Mouse (Mus musculus) cerebellum, adult 11 months (tissue): Measurements from ENCODE around the gene Tecpr1.

Source experiments
- DNase-seq: peaks from one replicate; pipeline ENCODE4 v3.0.0; 2022

The Tecpr1 gene

DNA sequence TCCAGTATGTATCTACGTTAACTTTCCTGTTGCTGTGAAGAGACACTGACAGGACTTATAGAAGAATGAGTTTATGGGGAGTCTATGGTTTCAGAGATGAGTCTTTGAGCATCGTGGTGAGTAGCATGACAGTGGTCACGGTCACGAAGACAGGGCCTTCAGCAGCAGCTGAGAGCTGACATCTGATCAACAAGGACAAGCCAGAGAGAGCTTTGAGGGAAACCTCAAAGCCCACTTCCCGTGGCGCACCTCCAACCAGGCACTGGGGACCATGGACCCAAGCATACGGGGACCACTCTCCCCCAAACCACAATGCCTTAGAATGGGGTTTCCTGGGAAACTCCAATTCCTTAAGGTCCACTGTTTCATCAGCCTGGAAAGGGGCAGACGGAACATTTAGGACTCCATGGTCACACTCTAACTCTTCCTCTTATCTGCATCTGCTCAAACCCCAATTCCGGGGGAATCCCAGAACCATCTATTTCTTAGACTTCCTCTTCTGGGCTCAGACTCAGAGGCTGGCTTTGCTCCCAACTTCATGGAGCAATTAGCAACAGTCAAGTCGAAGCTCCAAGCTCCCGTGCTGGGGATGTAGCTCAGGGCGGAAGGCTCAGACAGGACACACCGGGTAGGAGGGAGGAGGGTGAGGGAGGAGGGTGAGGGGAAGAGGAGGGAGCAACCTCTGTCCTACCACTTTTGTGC is 28.6 kb upstream of the Tecpr1 start:
- DNase-seq, result no peak

DNA sequence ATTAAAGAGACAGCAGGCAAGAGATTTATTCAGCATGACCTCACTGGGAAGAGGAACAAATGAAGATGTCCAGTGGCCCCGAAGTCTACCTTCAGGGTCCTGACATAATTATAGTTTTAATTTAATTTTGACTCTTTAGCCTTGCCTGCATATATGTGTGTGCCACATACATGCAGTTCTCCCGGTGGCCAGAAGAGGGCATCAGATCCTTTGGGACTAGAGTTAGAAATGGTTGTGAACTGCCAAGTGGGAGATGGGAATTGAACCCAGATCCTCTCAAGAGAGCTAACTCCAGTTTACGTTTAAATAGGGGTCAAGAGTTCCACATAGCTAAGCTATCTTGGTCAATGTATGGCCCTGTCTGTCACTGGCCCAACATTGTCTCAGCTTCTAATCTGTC is 26.5 kb upstream of the Tecpr1 start:
- no peak for DNase-seq

GRCm38 (mm10) chr5:144247906-144248585 is 24.6 kb upstream of the Tecpr1 start:
- DNase-seq, result no peak

DNA sequence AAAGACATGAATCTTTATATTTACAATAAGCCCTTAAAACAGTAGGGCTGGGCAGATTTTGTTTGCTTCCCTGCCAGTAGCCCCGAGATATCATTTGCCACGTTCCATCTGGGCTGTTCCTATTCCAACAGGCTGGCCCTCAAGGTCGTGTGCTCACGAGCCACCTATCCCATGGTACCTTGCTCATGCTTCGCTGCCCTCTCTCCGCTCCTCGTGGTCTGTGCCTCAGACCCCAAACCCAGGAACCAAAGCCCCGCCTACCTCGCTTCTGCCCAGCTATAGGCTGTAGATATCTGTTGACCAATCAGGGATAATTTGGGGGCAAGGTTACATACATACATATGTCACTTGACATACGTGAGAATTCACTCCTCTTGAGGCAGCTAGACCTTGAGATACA is 23.9 kb upstream of the Tecpr1 start:
- no peak for DNase-seq

DNA sequence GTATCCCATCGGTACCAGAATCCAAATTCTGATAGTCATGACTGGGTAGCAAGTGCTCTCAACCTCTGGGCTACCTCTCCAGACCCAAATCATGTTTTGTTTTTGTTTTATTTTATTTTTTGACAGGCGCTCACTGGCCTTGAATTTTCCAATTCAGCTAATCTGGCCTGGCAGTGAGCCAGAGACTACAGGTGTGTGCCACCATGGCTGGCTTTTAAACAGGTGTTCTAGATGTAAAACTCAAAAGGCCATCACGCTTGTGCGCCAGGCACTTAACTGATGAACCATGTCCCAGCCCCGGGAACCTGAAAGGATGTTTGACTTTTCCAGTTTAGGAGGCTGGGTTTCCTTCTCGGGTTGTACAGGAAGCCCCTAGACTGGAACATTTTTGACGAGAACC is 23.3 kb upstream of the Tecpr1 start:
- no peak for DNase-seq

DNA sequence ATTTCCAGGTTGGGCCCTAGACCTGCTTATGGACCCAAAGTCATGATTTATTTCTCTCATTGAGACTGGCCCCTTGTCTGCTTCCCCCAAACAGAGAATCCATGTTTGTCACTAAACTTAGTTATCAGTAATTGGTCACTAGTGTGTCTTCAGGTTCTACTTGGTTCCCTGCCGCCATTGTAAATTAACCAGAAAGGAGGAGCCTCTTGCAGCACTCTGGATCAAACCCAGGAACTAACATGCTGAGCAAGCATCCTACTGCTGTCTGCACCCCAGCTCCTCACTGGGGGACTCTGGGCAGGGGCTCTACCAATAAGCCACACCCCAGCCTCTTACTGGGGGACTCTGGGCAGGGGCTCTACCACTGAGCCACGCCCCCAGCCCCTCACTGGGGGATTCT is 22.2 kb upstream of the Tecpr1 start:
- no peak for DNase-seq

DNA sequence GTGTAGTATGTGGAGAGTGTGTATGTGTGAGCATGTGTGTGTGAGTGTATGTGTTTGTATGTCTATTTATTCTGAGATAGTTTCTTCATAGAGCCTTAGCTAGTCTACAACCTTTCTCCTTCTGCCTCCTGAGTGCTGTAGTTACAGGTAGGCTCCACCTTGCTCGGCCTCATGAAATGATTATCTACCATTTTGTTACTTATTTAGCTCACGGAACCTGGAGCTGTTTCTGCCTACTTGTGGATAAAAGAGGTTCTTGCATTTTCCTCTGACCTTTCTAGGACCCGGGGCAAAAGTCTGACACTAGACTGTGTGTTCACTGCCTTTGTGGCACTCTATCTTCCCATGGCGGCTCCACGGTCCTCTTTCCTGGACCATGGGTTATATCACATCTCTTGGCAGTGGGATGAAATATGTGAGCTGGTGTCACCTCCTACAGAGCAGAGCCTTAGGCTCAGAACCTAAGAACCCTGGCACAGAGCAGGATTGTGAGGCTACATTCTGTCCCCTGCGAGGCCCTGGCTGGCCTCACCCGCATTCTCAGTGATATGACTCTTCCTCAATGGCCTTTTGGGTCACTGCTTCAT is 20.6 kb upstream of the Tecpr1 start, which contains the start of gene Bri3:
Bri3 (plus strand) TSS at position 537 of the 587 bp plus-strand sequence.
- DNase-seq, result no peak

GRCm38 (mm10) chr5:144238969-144239368 is 15.6 kb upstream of the Tecpr1 start:
- DNase-seq, result no peak

- DNase-seq, result no peak
Measured at GRCm38 (mm10) chr5:144234714-144235113, 11.3 kb upstream of the Tecpr1 start.

DNA sequence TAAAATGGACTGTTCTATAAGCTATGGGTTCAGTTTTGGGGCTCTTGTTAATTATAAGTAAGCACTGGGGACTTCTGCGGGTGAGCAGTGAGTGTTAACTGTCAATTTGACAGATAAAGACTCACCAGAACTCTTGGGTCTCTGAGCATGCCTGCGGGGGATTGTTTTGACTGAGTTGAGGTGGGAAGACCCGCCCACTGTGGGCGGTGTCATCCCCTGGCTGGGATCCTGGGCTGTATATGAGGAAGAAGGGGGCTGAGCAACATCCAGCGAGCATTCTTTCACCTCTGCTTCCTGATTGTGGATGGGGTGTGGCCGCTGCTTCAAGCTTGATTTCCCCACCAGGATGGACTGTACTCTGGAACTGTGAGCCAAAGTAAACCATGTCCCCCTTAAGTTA is 10.8 kb upstream of the Tecpr1 start:
- no peak for DNase-seq

GRCm38 (mm10) chr5:144232531-144232930 is 9.1 kb upstream of the Tecpr1 start:
- no peak for DNase-seq

DNA sequence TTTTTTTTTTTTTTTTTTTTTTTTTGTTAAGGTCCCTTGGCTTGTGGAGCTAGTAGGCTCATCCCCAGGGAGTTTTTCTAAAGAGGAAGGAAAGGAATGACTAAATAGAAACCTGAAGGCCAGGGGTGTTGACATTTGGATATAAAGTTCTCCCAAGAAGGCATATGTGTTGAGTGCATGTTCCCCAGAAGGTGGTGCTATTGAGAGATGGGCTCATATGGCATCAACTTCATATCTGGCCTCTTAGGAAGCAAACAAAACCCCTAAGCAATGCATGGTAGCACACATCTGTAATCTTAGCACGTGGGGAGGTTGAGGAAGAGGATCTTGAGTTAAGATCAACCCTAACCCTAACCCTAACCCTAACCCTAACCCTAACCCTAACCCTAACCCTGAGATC is 8.0 kb upstream of the Tecpr1 start:
- no peak for DNase-seq

GRCm38 (mm10) chr5:144230216-144230615 is 6.8 kb upstream of the Tecpr1 start:
- DNase-seq, result no peak

GRCm38 (mm10) chr5:144226220-144226619 is 2.8 kb upstream of the Tecpr1 start:
- no peak for DNase-seq

- no peak for DNase-seq
Measured at GRCm38 (mm10) chr5:144223899-144224816, 743 bp upstream of the Tecpr1 start.

GRCm38 (mm10) chr5:144222811-144223502 is 458 bp downstream of the Tecpr1 start:
- peak; percentile 83 for DNase-seq

GRCm38 (mm10) chr5:144221305-144221704 is 2.1 kb downstream of the Tecpr1 start:
- no peak for DNase-seq

GRCm38 (mm10) chr5:144219936-144220335 is 3.5 kb downstream of the Tecpr1 start:
- no peak for DNase-seq

DNA sequence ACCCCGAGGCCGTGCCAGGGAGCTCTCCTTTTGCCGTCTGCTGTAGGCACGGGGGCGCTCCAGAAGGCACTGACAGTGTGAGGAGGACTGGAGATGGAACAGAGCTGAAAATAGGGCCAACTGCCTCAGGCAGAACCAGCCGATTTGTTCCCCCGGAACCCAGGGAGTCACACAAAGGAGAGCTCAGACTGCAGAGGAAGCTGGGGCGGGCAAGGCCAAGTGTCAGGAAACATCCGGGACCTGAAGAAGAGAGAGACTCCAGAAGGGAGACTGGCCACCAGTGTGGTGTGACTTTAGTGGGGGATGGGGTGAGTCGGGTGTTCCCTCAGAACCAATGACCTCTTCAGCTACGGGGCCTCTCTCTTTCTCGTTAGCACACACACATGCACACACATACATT is 4.1 kb downstream of the Tecpr1 start:
- no peak for DNase-seq

- no peak for DNase-seq
Measured at GRCm38 (mm10) chr5:144218061-144218460, 5.4 kb downstream of the Tecpr1 start.

DNA sequence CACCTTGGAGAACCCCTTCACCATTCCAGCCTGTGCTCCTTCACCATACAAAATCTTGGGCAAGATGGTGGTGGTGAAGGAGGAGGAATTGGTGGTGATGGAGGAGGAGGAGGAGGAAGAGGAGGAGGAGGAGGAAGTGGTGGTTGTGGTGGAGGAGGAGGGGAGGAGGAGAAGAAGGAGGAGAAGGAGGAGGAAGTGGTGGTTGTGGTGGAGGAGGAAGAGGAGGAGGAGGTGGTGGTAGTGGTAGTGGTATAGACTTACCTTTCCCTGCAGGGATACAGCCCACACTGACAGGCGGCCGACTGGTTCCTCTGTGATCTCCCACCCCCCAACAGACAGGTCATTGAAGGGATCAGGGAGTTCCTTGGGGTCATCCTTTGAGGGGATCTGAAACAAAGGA is 7.4 kb downstream of the Tecpr1 start:
- DNase-seq, result no peak

DNA sequence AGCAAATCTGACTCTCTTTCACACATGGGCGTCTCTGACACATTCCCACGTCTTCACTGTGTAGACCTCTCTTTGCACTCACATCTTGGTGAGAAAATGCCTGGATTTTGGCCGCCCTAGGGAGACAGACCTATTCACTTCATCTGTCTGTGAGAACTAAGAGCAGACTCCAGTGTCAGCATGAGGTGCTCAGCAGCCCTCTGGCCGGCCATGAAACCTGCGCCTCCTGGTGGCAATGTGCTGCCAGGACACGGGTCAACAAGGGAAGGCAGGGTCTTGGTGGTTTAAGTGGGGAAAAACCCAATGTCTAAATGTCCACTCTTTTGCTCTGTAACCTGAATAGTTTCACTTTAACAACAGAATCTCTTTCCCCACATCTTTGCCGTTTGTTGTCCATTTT is 9.0 kb downstream of the Tecpr1 start:
- no peak for DNase-seq

GRCm38 (mm10) chr5:144207478-144207877 is 15.9 kb downstream of the Tecpr1 start:
- peak; percentile 58 for DNase-seq
